Mouse (Mus musculus) spleen, adult 2 months (tissue): ENCODE data around the gene Nos1.

Experiments used
- CTCF ChIP-seq: fragments of 200-500 bp; IDR thresholded peaks from 2 replicates; pipeline ENCODE4 v1.5.1; 2011; ENCODE audit warnings: mild to moderate bottlenecking, inconsistent platforms; ENCODE audit not compliant: insufficient read depth, insufficient read length, insufficient replicate concordance; ENCODE audit errors: extremely low read depth
- POLR2A ChIP-seq: fragments of 200-500 bp; IDR thresholded peaks from 2 replicates; pipeline ENCODE4 v1.6.1; 2011; ENCODE audit warnings: low read depth, low read length, inconsistent platforms

- TF ChIP-seq POLR2A (no peak), CTCF (no peak)
Measured at GRCm38 (mm10) chr5:117749353-117749752, 31.5 kb upstream of the Nos1 start.
